Mouse (Mus musculus) regulatory T cell (primary cell): Measurements from ENCODE around the gene Gm7137.
"Not testable (repeated sequence)": the region's sequence is repeated elsewhere in the genome, so short reads cannot be mapped to it uniquely, and the experiment has no call there.

Experiments used
- in situ Hi-C: fragments of 300-600 bp; cut with MboI, MseI; formaldehyde crosslinking; loops from one replicate; pipeline ENCODE4 v1.15.1; 2025; ENCODE audit warnings: high pct_unique_total_duplicates

Gene Gm7137

DNA sequence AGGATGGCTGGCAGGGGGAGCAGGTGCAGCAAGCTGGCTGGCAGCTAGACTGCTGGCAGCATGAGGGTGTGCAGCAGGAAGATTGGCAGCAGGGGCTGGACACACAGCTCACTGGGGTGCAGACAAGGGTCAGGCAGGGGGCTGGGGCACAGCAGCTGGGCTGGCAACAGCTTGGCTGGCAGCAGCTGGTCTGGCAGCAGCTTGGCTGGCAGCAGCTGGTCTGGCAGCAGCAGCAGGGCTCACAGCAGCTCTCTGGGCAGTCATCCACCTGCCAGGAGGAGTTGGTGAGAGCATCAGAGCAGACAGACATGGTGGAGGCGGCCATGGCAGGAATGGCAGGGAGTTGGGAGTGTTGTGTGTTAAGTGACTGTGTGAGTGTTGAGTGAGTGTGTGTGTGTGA lies at the start of gene Gm7137:
TSS of gene Gm7137 (minus strand) at position 325 of the 400 bp plus-strand sequence.
- in situ Hi-C loops, result not testable (repeated sequence)

DNA sequence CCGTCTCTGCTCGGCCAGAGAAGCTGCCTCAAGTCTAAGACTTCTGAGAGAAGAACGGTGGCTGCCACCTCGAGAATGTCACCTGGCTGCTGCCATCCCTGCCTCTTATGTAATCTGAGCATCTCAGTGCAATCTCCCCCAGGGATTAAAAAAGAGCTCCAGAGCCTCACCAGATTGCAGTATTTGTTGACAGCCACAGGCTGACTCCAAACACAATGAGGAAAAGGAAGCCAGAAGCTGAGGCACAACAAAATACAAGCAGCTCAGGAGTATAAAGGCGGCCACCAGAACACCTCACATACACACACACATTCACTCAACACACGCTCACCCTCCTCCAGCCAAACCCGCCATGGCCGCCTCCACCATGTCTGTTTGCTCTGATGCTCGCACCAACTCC lies 47.6 kb upstream of the Gm7137 start, which contains the start of gene Krtap10-10:
TSS of gene Krtap10-10 (plus strand) at position 301 of the 400 bp plus-strand sequence.
- in situ Hi-C loops, result no loop called here

DNA sequence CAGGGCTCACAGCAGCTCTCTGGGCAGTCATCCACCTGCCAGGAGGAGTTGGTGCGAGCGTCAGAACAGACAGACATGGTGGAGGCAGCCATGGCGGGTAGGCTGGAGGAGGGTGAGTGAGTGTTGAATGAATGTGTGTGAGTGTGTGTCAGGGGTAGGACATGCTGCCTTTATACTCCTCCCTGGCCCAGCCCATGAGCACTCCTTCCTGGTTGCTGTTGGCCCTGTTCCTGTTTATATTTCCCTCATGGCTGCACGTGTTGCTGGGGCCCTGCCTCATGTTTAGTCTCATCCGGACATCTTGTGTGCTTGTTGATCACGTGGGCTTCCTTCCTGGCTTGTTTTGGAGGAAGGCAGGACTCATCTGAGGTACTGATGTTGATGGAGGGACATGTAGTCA lies 39.0 kb upstream of the Gm7137 start, which contains the start of gene Krtap10-4:
TSS of gene Krtap10-4 (minus strand) at position 145 of the 400 bp plus-strand sequence.
- in situ Hi-C loops, result no loop called here

DNA sequence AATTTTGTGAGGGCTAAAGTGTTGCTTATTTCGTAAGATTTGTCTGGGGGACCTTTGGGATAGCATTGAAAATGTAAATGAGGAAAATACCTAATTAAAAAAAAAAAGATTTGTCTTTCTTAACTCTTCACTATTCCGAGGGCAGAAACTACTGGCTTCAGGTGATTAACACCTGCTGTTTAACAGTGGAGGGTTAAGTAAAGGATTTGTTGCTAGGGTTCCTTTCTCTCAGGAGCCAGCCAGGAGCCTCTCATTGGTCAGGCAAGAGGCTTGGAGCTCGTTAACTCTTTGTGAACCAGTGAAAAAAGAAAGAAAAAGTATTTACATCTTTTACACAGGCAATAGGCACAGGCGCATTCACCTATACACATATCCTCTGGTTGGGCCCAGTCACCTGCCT lies 31.2 kb upstream of the Gm7137 start:
- in situ Hi-C loops, result no loop called here

DNA sequence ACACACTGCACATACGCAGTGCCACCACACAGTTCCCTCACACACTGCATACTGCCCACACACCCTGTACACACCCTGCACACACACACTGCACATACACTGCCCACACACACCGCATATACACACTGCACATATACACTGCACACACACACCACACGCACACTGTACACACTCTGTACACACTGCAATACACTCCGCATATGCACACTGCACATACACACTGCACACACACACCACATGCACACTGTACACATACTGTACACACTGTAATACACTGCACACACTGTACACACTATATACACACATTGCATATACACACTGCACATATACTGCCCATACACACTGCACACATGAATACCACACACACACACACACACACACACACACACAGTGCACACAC lies 30.5 kb upstream of the Gm7137 start:
- in situ Hi-C loops, result no loop called here

DNA sequence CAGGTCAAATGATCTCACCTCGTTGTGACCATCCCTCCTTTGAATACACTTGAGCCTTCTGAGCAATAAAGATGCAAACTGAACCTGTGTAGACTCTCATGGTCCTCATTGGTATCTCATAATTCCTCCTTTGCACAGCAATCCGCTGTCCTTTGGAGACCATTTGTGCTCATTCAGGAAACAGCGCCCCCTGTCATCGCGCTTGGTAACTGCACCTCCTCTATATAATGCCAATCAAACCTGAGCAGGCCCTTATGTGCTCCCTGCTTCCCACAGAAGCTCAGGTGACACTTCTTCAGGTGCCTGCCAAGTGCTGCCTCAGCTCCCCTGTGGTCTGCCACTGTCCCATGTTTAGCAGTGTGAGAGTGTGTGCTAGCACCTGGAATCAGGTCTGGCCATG lies 27.5 kb upstream of the Gm7137 start:
- in situ Hi-C loops, result no loop called here

DNA sequence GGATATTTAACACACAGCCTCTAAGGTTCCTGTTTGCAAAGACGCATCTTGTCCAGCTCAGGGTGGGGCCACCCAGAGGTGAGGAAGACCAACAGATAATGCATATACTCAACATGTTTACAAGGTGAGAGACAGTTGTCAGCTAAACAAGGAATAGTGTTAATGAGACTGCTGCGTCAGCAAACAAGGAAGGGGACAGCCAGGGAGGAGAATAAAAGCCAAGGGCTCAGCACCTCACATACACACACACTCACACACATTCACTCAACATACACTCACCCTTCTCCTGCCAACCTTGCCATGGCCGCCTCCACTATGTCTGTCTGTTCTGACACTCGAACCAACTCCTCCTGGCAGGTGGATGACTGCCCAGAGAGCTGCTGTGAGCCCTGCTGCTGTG lies 26.4 kb upstream of the Gm7137 start, which contains the start of gene Gm2696:
TSS of gene Gm2696 (plus strand) at position 301 of the 400 bp plus-strand sequence.
- in situ Hi-C loops, result no loop called here

DNA sequence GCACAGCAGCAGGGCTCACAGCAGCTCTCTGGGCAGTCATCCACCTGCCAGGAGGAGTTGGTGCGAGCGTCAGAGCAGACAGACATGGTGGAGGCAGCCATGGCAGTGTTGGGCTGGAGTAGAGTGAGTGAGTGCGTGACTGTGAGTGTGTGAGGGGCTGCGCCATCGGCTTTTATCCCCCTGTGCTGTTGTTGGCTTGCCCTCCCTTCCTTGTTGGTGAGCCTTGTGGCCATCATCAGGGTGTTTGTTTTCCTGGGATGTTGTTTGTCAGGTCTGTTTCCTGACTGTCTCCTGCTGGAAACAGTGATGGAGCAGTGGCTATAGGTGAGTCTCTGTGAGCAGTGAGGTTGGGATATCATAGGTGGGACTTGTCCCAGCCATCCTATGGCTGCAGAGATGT lies 23.7 kb upstream of the Gm7137 start, which contains the start of gene Gm9507:
TSS of gene Gm9507 (minus strand) at position 101 of the 400 bp plus-strand sequence.
- in situ Hi-C loops, result no loop called here

DNA sequence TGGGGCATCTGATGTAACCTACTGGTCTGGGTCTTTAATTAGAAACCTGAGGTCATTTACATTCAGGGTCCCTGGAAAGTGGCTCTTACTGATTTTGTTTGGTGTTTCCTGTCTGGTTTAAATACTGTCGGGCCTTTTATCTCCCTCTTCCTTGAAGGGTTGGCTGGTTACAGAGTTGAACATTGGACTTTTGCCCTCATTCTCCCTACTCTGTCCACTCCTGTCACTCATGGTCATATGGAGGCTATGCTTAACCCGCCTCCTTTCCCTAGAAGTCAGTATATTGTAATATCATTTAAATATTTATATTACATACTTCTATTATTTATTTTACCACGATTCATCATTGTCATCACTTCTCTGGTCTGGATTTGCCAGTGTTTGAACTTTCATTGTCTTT lies 16.1 kb upstream of the Gm7137 start:
- in situ Hi-C loops, result no loop called here

DNA sequence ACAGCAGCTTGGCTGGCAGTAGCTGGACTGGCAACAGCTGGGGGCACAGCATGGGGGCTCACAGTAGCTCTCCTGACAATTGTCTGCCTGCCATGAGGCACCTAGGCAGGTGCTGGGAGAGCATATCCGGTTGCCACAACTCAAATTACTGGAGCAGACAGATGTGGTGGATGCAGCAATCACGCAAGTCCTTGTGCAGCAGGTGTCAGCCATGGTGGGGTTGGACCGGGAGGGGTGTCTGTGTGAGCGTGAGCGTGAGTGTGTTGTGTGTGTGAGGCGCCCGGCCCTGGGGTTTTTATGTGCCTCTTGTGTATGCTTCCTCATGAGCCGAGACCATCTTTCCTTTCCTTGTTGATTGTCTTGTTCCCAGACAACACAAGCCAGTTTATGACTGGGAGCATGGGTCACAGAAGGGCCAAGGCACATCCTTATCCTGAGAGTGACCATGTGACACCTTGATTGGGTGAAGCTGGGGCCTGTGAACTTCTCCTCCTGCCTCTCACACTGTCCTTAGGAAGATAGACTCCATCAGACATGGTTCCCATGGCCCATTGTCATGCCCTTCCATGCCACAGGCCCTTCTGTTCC lies 11.0 kb upstream of the Gm7137 start, which contains the start of gene Gm19668:
TSS of gene Gm19668 (minus strand) at position 213 of the 588 bp plus-strand sequence.
- in situ Hi-C loops, result no loop called here

DNA sequence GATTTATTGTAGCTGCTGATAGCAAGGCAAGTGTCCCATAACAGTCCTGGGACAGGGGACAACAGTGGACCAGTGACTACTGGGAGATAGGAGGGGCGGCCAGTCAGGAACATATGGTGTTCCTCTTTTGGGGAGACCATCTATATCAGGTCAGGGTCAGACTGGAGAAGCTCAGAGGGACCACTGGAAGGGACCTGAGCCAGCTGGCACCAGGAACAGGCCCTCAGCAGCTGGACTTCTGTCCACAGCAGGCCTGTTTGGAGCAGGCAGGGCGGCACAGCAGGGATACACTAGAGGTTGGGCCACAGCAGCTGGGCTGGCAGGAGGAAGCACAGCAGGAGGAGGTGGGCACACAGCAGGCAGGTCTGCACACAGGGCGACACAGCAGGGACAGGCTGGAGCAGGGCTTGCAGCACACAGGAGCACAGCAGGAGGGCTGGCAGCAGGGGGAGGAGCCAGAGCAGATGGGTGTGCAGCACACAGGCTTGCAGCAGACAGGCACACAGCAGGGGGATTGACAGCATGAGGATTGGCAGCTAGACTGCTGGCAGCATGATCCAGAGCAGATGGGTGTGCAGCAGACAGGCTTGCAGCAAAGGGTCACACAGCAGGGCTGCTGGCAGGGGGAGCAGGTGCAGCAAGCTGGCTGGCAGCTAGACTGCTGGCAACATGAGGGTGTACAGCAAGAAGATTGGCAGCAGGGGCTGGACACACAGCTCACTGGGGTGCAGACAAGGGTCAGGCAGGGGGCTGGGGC lies 10.3 kb upstream of the Gm7137 start:
- in situ Hi-C loops, result not testable (repeated sequence)

DNA sequence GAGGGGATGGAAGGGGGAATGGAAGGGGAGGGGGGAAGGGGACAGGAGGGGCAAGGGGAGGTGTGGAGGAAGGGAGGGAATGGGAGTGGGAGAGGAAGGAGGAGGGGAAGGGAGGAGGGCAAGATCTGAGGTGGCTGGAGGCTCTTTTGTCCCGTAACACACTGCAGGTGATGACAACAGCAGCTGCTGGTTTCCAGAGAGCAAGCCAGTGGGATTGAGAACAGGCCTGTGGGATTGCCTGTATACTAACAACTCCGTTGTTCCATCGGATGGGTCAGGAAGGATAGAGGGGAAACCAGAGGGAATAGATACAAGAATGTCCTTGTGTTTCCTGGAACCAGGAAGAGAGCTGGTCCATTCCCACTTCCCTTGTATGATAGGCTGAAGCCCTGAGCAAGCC lies 9.7 kb upstream of the Gm7137 start:
- in situ Hi-C loops, result no loop called here

DNA sequence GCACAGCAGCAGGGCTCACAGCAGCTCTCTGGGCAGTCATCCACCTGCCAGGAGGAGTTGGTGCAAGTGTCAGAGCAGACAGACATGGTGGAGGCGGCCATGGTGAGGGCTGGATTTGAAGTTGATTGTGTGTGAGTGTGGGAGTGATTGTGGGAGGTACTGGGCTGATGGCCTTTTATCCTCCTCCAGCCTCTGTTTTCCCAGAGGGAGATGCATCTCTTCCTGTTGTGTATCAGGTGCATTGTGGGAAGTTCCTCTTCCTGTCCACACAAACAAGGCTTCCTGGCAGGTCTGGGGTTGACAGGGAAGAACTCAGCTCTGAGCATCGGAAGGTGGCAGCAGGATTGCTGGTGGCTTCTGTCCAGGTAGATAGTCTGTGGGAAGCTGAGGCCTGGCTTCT lies 7.0 kb upstream of the Gm7137 start, which contains the start of gene Gm9639:
TSS of gene Gm9639 (minus strand) at position 101 of the 400 bp plus-strand sequence.
- in situ Hi-C loops, result no loop called here

DNA sequence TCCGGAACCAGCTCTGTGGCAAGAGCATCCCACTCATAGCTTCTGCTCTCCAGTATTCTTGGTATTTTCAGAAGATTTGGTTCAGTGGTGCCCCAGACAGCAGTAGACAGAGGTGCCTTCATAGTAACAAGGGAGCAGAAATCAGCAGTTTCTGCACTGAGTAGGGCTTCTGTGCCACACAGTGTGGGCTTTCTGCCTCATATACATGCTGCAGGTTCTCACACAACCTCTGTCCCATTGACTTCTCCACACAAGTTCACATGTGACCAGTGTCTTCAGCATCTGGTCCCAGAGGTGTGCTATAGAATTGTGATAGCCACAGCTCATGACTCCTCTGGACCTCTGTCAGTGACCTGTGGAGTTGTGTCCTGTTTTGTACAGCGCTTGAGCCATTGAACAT lies 621 bp upstream of the Gm7137 start:
- in situ Hi-C loops, result no loop called here

DNA sequence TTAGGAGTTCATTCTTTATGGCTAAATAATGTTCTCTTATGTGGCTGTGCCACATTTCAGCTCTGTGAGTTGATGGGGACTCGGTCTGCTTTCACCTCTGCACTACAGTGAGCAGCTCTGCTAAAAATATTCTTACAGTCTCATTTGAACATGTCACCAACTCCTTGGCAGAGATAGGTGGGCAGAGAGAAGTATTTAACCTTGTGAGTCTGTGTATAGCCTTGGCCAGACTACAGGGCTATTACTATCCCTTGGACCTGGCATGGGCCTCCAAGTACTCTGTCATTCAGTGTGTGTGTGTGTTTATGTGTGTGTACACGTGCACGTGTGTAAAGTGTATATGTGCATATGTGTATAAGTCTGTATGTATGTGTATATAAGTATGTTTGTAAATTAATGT lies 4.6 kb downstream of the Gm7137 start:
- in situ Hi-C loops, result not testable (repeated sequence)

DNA sequence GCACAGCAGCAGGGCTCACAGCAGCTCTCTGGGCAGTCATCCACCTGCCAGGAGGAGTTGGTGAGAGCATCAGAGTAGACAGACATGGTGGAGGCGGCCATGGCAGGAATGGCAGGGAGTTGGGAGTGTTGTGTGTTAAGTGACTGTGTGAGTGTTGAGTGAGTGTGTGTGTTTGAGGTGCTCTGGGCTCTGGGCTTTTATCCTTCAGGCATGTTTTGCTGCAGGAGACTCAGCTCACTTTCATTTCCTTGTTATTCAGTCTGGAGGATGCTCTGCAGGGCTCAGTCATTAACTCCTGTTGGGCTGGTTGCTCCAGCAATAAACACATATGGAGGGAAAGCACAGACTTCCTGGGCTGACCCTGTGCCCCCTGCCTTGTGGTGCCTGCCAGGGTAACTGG lies 5.6 kb downstream of the Gm7137 start, which contains the start of gene Gm3250:
TSS of gene Gm3250 (minus strand) at position 101 of the 400 bp plus-strand sequence.
- in situ Hi-C loops, result not testable (repeated sequence)

DNA sequence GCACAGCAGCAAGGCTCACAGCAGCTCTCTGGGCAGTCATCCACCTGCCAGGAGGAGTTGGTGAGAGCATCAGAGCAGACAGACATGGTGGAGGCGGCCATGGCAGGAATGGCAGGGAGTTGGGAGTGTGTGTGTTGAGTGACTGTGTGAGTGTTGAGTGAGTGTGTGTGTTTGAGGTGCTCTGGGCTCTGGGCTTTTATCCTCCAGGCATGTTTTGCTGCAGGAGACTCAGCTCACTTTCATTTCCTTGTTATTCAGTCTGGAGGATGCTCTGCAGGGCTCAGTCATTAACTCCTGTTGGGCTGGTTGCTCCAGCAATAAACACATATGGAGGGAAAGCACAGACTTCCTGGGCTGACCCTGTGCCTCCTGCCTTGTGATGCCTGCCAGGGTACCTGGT lies 11.2 kb downstream of the Gm7137 start, which contains the start of gene Gm7138:
TSS of gene Gm7138 (minus strand) at position 101 of the 400 bp plus-strand sequence.
- in situ Hi-C loops, result not testable (repeated sequence)

DNA sequence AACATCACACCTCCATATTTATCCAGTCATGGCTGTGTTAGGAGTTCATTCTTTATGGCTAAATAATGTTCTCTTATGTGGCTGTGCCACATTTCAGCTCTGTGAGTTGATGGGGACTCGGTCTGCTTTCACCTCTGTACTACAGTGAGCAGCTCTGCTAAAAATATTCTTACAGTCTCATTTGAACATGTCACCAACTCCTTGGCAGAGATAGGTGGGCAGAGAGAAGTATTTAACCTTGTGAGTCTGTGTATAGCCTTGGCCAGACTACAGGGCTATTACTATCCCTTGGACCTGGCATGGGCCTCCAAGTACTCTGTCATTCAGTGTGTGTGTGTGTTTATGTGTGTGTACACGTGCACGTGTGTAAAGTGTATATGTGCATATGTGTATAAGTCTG lies 15.9 kb downstream of the Gm7137 start:
- in situ Hi-C loops, result not testable (repeated sequence)

DNA sequence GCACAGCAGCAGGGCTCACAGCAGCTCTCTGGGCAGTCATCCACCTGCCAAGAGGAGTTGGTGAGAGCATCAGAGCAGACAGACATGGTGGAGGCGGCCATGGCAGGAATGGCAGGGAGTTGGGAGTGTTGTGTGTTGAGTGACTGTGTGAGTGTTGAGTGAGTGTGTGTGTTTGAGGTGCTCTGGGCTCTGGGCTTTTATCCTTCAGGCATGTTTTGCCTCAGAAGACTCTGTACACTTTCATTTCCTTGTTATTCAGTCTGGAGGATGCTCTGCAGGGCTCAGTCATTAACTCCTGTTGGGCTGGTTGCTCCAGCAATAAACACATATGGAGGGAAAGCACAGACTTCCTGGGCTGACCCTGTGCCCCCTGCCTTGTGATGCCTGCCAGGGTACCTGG lies 16.8 kb downstream of the Gm7137 start, which contains the start of gene Gm3238:
TSS of gene Gm3238 (minus strand) at position 101 of the 400 bp plus-strand sequence.
- in situ Hi-C loops, result not testable (repeated sequence)

DNA sequence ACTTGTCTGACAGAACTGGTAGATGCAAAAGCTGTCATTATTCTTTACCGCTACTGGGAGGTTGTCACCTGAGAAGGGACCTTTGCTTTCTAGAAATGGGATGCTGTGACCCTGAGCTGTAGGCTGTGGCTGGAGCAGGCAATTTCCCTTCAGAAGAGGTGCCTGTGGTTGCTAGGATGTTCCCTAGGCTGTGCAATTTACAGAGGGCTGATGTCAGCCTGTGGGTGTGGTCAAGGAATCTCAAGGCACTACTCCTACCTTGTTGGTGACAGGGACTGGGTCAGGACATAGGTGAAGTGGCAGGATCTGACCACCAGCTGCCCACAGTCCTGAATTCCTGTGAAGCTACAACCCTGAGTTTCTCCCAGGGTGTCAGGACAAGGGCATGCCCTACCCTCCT lies 18.3 kb downstream of the Gm7137 start:
- in situ Hi-C loops, result no loop called here

DNA sequence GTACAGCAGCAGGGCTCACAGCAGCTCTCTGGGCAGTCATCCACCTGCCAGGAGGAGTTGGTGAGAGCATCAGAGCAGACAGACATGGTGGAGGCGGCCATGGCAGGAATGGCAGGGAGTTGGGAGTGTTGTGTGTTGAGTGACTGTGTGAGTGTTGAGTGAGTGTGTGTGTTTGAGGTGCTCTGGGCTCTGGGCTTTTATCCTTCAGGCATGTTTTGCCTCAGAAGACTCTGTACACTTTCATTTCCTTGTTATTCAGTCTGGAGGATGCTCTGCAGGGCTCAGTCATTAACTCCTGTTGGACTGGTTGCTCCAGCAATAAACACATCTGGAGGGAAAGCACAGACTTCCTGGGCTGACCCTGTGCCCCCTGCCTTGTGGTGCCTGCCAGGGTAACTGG lies 28.4 kb downstream of the Gm7137 start, which contains the start of gene Gm3233:
TSS of gene Gm3233 (minus strand) at position 101 of the 400 bp plus-strand sequence.
- in situ Hi-C loops, result loop anchor here (10.0 kb wide), 1 partner anchor 1955 kb away; no protein-coding TSS in a partner anchor

DNA sequence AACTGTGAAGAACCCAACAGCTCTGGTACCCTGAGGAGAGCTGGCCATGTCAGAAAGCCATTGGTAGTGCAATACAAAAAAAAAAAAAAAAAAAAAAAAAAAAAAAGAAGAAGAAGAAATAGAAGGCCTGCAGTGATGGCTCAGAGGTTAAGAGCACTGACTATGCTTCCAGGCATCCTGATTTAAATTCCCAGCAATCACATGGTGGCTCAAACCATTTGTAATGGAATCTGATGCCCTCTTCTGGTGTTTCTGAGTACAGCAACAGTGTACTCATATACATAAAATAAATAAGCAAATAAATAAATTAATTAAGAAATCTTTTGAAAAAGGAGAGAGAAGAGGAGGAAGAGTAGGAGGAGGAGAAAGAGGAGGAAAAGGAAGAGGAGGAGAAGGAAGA lies 34.6 kb downstream of the Gm7137 start:
- in situ Hi-C loops, result loop anchor here (10.0 kb wide), 1 partner anchor 1949 kb away; no protein-coding TSS in a partner anchor
